Mouse (Mus musculus) cerebellum, adult 11-12 months (tissue): ENCODE results near the gene Gm45213.
A peak's percentile ranks its signal among the peaks of the same experiment; 100 is the strongest.

Experiments used
- DNase-seq: peaks from one replicate; pipeline ENCODE4 v3.0.0; 2022

The Gm45213 gene

GRCm38 (mm10) chr7:66108961-66109854 lies 65.8 kb downstream of the Gm45213 start, which contains the start of gene Chsy1:
Chsy1 (plus strand) TSS chr7:66109515.
- DNase-seq = peak; percentile 86

GRCm38 (mm10) chr7:66109855-66110635 lies 66.6 kb downstream of the Gm45213 start:
- peak; percentile 45 for DNase-seq

GRCm38 (mm10) chr7:66110636-66111112 lies 67.3 kb downstream of the Gm45213 start:
- no peak for DNase-seq

GRCm38 (mm10) chr7:66111211-66111610 lies 67.8 kb downstream of the Gm45213 start:
- DNase-seq = no peak
